Mouse (Mus musculus) hindbrain, embryonic 13.5 days (tissue): ENCODE data around the gene Galp. TPM values are rescaled to one million over a fixed set of nuclear protein-coding genes. Genes with fewer than 3 reads are reported as not detected.
A peak's percentile ranks its signal among the peaks of the same experiment; 100 is the strongest.

ENCODE experiments used
- ATAC-seq: fragments of 200-750 bp; cut with Nextera tagmentation; 2 replicates; pipeline ENCODE4 v1.8.0; 2017; ENCODE audit warnings: moderate TSS enrichment; ENCODE audit not compliant: low FRiP score
- H3K27ac ChIP-seq: fragments of 300-500 bp; sonication (generic); 2 replicates; pipeline ENCODE4 v1.5.1; 2015; ENCODE audit warnings: inconsistent platforms, mild to moderate bottlenecking, moderate library complexity
- H3K27me3 ChIP-seq: fragments of 300-500 bp; sonication (generic); 2 replicates; pipeline ENCODE4 v1.6.1; 2015; ENCODE audit warnings: mild to moderate bottlenecking, inconsistent platforms
- H3K36me3 ChIP-seq: fragments of 300-500 bp; sonication (generic); 2 replicates; pipeline ENCODE4 v1.6.1; 2015; ENCODE audit warnings: mild to moderate bottlenecking, inconsistent platforms
- H3K4me1 ChIP-seq: fragments of 300-500 bp; sonication (generic); replicated peaks from 2 replicates; pipeline ENCODE4 v1.6.1; 2015; ENCODE audit warnings: inconsistent platforms
- H3K4me2 ChIP-seq: fragments of 300-500 bp; sonication (generic); 2 replicates; pipeline ENCODE4 v1.6.1; 2015; ENCODE audit warnings: inconsistent platforms, mild to moderate bottlenecking, moderate library complexity
- H3K4me3 ChIP-seq: fragments of 300-500 bp; sonication (generic); 2 replicates; pipeline ENCODE4 v1.5.1; 2015; ENCODE audit warnings: mild to moderate bottlenecking, inconsistent platforms
- H3K9ac ChIP-seq: fragments of 300-500 bp; sonication (generic); 2 replicates; pipeline ENCODE4 v1.6.1; 2015; ENCODE audit warnings: mild to moderate bottlenecking, inconsistent platforms
- H3K9me3 ChIP-seq: fragments of 300-500 bp; sonication (generic); 2 replicates; pipeline ENCODE4 v1.6.1; 2016; ENCODE audit warnings: inconsistent platforms
- WGBS: fragments of 180-500 bp; shearing (Covaris S2); methylation state at CpG from one replicate; pipeline ENCODE4 v1.1.7; 2015; 5-methylcytosine and 5-hydroxymethylcytosine counted together
- polyA plus RNA-seq: library from polyadenylated mRNA; unstranded; fragments of >200 nt; fragmentation: Nextera tagmentation; extraction: Ambion mirVana; gene quantifications from 2 replicates; pipeline ENCODE4 v1.2.1, GENCODE M21; 2015

Gene Galp
- polyA plus RNA-seq: not detected in 2 replicates

GRCm38 (mm10) chr7:6196790-6197189 is at the start of gene Galp:
Gene Galp, plus strand, starts transcription at chr7:6197090.
- H3K27me3 ChIP-seq: no peaks in the 10 kb centered on the region
- H3K36me3 ChIP-seq: no peaks in the 10 kb centered on the region
- H3K9me3 ChIP-seq: 0 out of 2 replicates have a peak, but pooled peaks cover 3% of the 10 kb centered on the region
- no peaks in the 10 kb centered on the region; the same call in 1 of the 2 replicates for H3K4me1 ChIP-seq
- no peak within 1 kb of the TSS for H3K27ac ChIP-seq
- no peak within 1 kb of the TSS for H3K9ac ChIP-seq
- no peak within 1 kb of the TSS for H3K4me2 ChIP-seq
- ATAC-seq: no peak
- no peak within 1 kb of the TSS for H3K4me3 ChIP-seq
- WGBS: 66% methylated on average over 3 of the region's 3 CpGs

GRCm38 (mm10) chr7:6147688-6148087 is 49.2 kb upstream of the Galp start:
- no peak overlapping the region for H3K4me3 ChIP-seq
- H3K36me3 ChIP-seq: no peaks in the 10 kb centered on the region
- 85% methylated on average over 5 of the region's 5 CpGs for WGBS
- ATAC-seq: no peak
- no peak overlapping the region for H3K27ac ChIP-seq
- H3K9me3 ChIP-seq: no peaks in the 10 kb centered on the region
- H3K27me3 ChIP-seq: no peaks in the 10 kb centered on the region
- no peak overlapping the region for H3K9ac ChIP-seq
- H3K4me1 ChIP-seq: peaks cover 49% of the 10 kb centered on the region
- no peak overlapping the region for H3K4me2 ChIP-seq

GRCm38 (mm10) chr7:6151266-6151665 is 45.6 kb upstream of the Galp start:
- Histone ChIP-seq H3K9ac (no peak overlapping the region), H3K4me3 (no peak overlapping the region), H3K27ac (no peak overlapping the region), H3K9me3 (no peaks in the 10 kb centered on the region), H3K4me1 (peaks cover 49% of the 10 kb centered on the region), H3K36me3 (no peaks in the 10 kb centered on the region), H3K4me2 (no peak overlapping the region), H3K27me3 (no peaks in the 10 kb centered on the region)
- no peak for ATAC-seq
- 95% methylated on average over 1 of the region's 1 CpGs for WGBS

DNA sequence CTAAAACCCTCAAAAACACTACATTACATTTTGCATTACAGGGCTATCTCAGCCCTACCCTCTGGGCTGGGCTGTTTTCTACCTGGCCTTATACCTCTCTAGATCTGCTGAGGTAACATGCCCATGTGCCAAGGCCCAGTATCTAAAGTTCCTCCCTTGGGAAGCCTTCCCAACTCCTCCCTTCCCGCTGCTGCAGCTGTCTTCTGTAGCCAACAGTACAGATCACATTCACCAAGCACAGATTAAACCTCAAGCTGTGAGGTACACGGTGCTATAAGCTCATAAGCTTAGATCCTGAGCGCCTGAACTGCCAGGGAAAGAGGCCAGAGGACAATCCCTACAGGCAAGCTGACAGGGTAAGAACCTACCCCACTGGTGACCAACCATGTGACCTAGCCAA is 44.9 kb upstream of the Galp start:
- WGBS: 83% methylated on average over 3 of the region's 3 CpGs
- peaks cover 55% of the 10 kb centered on the region for H3K4me1 ChIP-seq

DNA sequence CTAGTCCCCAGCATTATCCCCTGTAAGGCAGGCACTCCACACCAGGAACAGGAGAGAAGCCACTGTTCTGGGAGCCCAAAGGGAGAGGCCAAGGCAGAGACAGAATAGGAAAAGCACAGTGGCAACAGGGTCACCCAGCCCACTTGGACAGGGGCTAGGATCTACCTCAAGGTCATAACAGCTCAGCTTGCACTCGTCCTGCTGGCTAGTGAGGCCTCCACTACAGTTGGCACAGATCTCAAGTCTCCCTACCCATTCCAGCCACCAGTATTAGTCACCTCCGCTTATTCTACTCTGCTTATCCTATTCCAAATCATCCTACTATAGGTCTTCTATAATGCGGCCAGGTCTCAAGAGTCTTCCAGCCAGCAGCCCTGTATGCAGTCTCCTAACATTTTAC is 43.8 kb upstream of the Galp start:
- Histone ChIP-seq H3K4me2 (no peak overlapping the region), H3K27me3 (no peaks in the 10 kb centered on the region), H3K36me3 (no peaks in the 10 kb centered on the region), H3K9me3 (no peaks in the 10 kb centered on the region), H3K4me1 (peaks cover 47% of the 10 kb centered on the region), H3K4me3 (no peak overlapping the region), H3K9ac (no peak overlapping the region), H3K27ac (no peak overlapping the region)
- no peak for ATAC-seq
- WGBS: 98% methylated on average over 3 of the region's 3 CpGs

More for the DNA sequence above, 44.9 kb upstream of the Galp start:
- Histone ChIP-seq H3K27ac (no peak overlapping the region), H3K4me2 (no peak overlapping the region), H3K27me3 (no peaks in the 10 kb centered on the region), H3K9me3 (no peaks in the 10 kb centered on the region), H3K36me3 (no peaks in the 10 kb centered on the region), H3K4me3 (no peak overlapping the region), H3K9ac (no peak overlapping the region)
- ATAC-seq: no peak

DNA sequence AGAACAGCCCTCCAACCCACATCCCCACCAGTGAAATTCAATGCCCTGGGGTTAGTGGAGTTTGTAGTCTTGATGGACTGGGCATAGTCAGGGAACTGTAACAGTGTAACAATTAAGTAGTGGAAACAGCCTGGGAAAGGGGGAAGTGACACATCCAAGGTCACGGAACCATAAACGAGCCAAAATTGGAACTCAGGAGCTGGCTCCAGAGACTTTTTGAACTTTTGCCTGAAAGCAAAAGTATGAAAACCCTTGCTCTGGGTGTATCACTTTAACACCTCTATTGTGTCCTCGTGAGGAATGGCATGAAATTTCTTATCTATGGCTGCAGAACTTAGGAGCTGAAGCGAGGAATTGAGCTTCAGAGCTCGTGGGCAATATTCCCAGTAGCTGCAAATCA is 42.7 kb upstream of the Galp start:
- peaks cover 37% of the 10 kb centered on the region for H3K4me1 ChIP-seq
- WGBS: 88% methylated on average over 5 of the region's 5 CpGs
- no peak overlapping the region for H3K27ac ChIP-seq
- no peaks in the 10 kb centered on the region for H3K9me3 ChIP-seq
- peak overlapping the region; percentile 92; the same call in 1 of the 2 replicates for H3K9ac ChIP-seq
- H3K36me3 ChIP-seq: no peaks in the 10 kb centered on the region
- peak overlapping the region; percentile 77 for H3K4me3 ChIP-seq
- no peak for ATAC-seq
- no peaks in the 10 kb centered on the region for H3K27me3 ChIP-seq
- H3K4me2 ChIP-seq: peak overlapping the region; percentile 95

- peak overlapping the region; percentile 92 for H3K9ac ChIP-seq
- no peaks in the 10 kb centered on the region for H3K36me3 ChIP-seq
- H3K4me3 ChIP-seq: peak overlapping the region; percentile 77
- H3K27me3 ChIP-seq: no peaks in the 10 kb centered on the region
- ATAC-seq: peak; percentile 76
- H3K4me2 ChIP-seq: peak overlapping the region; percentile 95
- H3K27ac ChIP-seq: peak overlapping the region; percentile 97
- WGBS: under 1% methylated on average over 85 of the region's 85 CpGs
- H3K9me3 ChIP-seq: no peaks in the 10 kb centered on the region
- peaks cover 35% of the 10 kb centered on the region for H3K4me1 ChIP-seq
These were observed 41.6 kb upstream of the Galp start for GRCm38 (mm10) chr7:6155031-6155872.

GRCm38 (mm10) chr7:6155901-6156411 is 40.9 kb upstream of the Galp start, which contains the start of gene Zfp787:
Gene Zfp787, minus strand, starts transcription at chr7:6155997.
- Histone ChIP-seq H3K27ac (peak within 1 kb of the TSS; percentile 97), H3K4me2 (peak within 1 kb of the TSS; percentile 95), H3K4me3 (peak within 1 kb of the TSS; percentile 77), H3K27me3 (no peaks in the 10 kb centered on the region), H3K9me3 (no peaks in the 10 kb centered on the region), H3K4me1 (peaks cover 33% of the 10 kb centered on the region), H3K9ac (peak within 1 kb of the TSS; percentile 92), H3K36me3 (no peaks in the 10 kb centered on the region)
- ATAC-seq: peak; percentile 98
- 0% methylated on average over 54 of the region's 54 CpGs for WGBS

- ATAC-seq: no peak
- no peak overlapping the region for H3K27ac ChIP-seq
- no peaks in the 10 kb centered on the region for H3K27me3 ChIP-seq
- WGBS: 75% methylated on average over 9 of the region's 9 CpGs
- H3K4me2 ChIP-seq: peak overlapping the region; percentile 95
- H3K4me3 ChIP-seq: peak overlapping the region; percentile 77
- peaks cover 27% of the 10 kb centered on the region for H3K4me1 ChIP-seq
- H3K36me3 ChIP-seq: no peaks in the 10 kb centered on the region
- H3K9ac ChIP-seq: peak overlapping the region; percentile 92; the same call in 1 of the 2 replicates
- no peaks in the 10 kb centered on the region for H3K9me3 ChIP-seq
These were observed 39.9 kb upstream of the Galp start for GRCm38 (mm10) chr7:6156901-6157472.

GRCm38 (mm10) chr7:6157479-6157878 is 39.4 kb upstream of the Galp start:
- Histone ChIP-seq H3K27me3 (no peaks in the 10 kb centered on the region), H3K4me1 (peaks cover 27% of the 10 kb centered on the region), H3K36me3 (no peaks in the 10 kb centered on the region), H3K9ac (no peak overlapping the region), H3K9me3 (no peaks in the 10 kb centered on the region), H3K4me2 (no peak overlapping the region), H3K27ac (no peak overlapping the region), H3K4me3 (no peak overlapping the region)
- no peak for ATAC-seq
- 78% methylated on average over 1 of the region's 1 CpGs for WGBS

DNA sequence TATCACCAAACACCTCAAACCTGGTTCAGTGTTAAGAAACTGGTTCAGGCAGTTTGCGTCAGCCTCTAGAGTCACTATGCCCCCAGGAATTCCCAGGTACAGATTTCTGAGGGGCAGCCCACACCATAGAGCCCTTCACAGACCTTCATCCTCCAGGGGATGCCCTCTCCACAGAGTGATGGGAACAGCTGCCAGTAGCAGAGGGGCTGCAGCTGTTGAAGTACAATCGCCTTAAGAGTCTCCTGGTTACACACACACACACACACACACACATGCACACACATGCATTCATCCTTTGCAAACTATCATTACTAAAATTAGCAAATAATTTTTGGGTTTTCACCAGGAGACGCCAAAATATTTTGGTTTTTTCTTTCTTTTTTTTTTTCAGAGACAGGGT is 37.3 kb upstream of the Galp start:
- Histone ChIP-seq H3K4me2 (no peak overlapping the region), H3K9ac (0 out of 2 replicates have a peak overlapping the region, but pooled peaks have one; percentile 0), H3K36me3 (no peaks in the 10 kb centered on the region), H3K4me3 (no peak overlapping the region), H3K27me3 (no peaks in the 10 kb centered on the region), H3K9me3 (no peaks in the 10 kb centered on the region), H3K27ac (no peak overlapping the region), H3K4me1 (peaks cover 10% of the 10 kb centered on the region)
- 94% methylated on average over 3 of the region's 3 CpGs for WGBS
- no peak for ATAC-seq

- Histone ChIP-seq H3K4me1 (peaks cover 4% of the 10 kb centered on the region), H3K9me3 (no peaks in the 10 kb centered on the region), H3K27me3 (no peaks in the 10 kb centered on the region), H3K4me2 (no peak overlapping the region), H3K4me3 (no peak overlapping the region), H3K9ac (no peak overlapping the region), H3K36me3 (no peaks in the 10 kb centered on the region), H3K27ac (no peak overlapping the region)
- ATAC-seq: no peak
- WGBS: 61% methylated on average over 3 of the region's 3 CpGs
These were observed 35.3 kb upstream of the Galp start for GRCm38 (mm10) chr7:6161541-6161940.
